Mouse (Mus musculus) liver, adult 2 months (tissue): ENCODE data around the gene Cdh23. TPM values are rescaled to one million over a fixed set of nuclear protein-coding genes. Genes with fewer than 3 reads are reported as not detected.

Source experiments
- DNase-seq: peaks from one replicate; pipeline ENCODE4 v3.0.0-alpha.2; 2011; ENCODE audit warnings: low read depth, low spot score; ENCODE audit errors: extremely low read depth
- H3K27ac ChIP-seq: fragments of 200-500 bp; replicated peaks from 2 replicates; pipeline ENCODE4 v1.5.1; 2012; ENCODE audit warnings: low read depth, mild to moderate bottlenecking, control low read depth, inconsistent platforms, low read length; ENCODE audit not compliant: insufficient read depth
- H3K27me3 ChIP-seq: fragments of 200-500 bp; 2 replicates; pipeline ENCODE4 v1.6.1; 2012; ENCODE audit warnings: mild to moderate bottlenecking, moderate library complexity, low read length, inconsistent platforms; ENCODE audit not compliant: control insufficient read depth, insufficient read depth
- H3K36me3 ChIP-seq: fragments of 200-500 bp; 2 replicates; pipeline ENCODE4 v1.6.1; 2012; ENCODE audit warnings: low read length, inconsistent platforms; ENCODE audit not compliant: control insufficient read depth, insufficient read depth
- H3K4me1 ChIP-seq: fragments of 200-500 bp; 2 replicates; pipeline ENCODE4 v1.6.1; 2011; ENCODE audit warnings: low read length; ENCODE audit not compliant: control insufficient read depth, insufficient read depth
- H3K4me3 ChIP-seq: fragments of 200-500 bp; 2 replicates; pipeline ENCODE4 v1.5.1; 2011; ENCODE audit warnings: low read depth, mild to moderate bottlenecking, control low read depth, low read length, moderate library complexity; ENCODE audit not compliant: insufficient read depth
- H3K79me2 ChIP-seq: fragments of 200-500 bp; 2 replicates; pipeline ENCODE4 v1.6.1; 2012; ENCODE audit warnings: inconsistent platforms, mild to moderate bottlenecking, low read length, moderate library complexity; ENCODE audit not compliant: control insufficient read depth, insufficient read depth
- H3K9ac ChIP-seq: fragments of 200-500 bp; 2 replicates; pipeline ENCODE4 v1.6.1; 2012; ENCODE audit warnings: low read depth, mild to moderate bottlenecking, control low read depth, inconsistent platforms, low read length
- CTCF ChIP-seq: fragments of 200-500 bp; IDR thresholded peaks from 2 replicates; pipeline ENCODE4 v1.5.1; 2011; ENCODE audit warnings: low read depth, low read length, control low read depth
- POLR2A ChIP-seq: fragments of 200-500 bp; IDR thresholded peaks from 2 replicates; pipeline ENCODE4 v1.6.1; 2011; ENCODE audit warnings: low read length, control low read depth; ENCODE audit not compliant: insufficient read depth; ENCODE audit errors: extremely low read depth
- WGBS: fragments of 180-500 bp; shearing (Covaris S2); methylation state at CpG from one replicate; pipeline ENCODE4 v1.1.7; 2018; 5-methylcytosine and 5-hydroxymethylcytosine counted together
- polyA plus RNA-seq: library from polyadenylated mRNA; depleted of rRNA; stranded (reverse); fragments of >200 nt; gene quantifications from 2 replicates; pipeline ENCODE4 v1.2.3, GENCODE M21; 2012
- total RNA-seq: library from RNA; depleted of rRNA; stranded (reverse); fragments of >200 nt; gene quantifications from 2 replicates; pipeline ENCODE4 v1.2.3, GENCODE M21; 2014

Gene Cdh23
- total and polyA plus RNA-seq, 2 experiments = not detected

DNA sequence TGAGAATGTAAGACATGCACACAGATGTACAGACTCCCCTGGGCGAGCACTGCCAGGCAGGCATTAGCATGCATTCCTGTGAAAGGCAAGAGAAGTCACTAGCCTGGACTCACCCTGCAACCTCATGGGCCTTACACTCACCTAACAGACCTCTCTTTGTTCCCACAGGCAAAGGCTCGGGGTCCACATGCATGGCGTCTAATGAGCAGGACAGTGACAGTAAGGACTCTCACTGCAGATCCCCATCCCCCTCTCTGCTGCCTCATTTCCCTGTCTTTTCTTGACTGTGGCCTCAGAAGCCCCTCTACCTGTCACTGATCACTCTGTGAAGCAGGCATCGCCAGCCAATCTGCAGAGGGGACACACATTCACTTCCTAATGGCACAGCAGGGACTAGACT is 337.5 kb downstream of the Cdh23 start:
- Histone ChIP-seq H3K79me2 (no peaks in the 10 kb centered on the region), H3K27me3 (no peaks in the 10 kb centered on the region), H3K27ac (no peak overlapping the region), H3K36me3 (no peaks in the 10 kb centered on the region), H3K9ac (no peak overlapping the region), H3K4me1 (no peaks in the 10 kb centered on the region), H3K4me3 (no peak overlapping the region)
- TF ChIP-seq CTCF = no peak
- TF ChIP-seq POLR2A = no peak
- WGBS = 76% methylated on average over 4 of the region's 4 CpGs
- no peak for DNase-seq

DNA sequence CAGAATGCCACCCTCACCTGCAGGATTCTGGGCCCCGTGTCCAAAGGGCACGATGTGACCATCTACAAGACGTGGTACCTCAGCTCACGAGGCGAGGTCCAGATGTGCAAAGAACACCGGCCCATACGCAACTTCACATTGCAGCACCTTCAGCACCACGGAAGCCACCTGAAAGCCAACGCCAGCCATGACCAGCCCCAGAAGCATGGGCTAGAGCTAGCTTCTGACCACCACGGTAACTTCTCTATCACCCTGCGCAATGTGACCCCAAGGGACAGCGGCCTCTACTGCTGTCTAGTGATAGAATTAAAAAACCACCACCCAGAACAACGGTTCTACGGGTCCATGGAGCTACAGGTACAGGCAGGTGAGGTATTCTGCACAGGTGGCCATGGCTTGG is 338.4 kb downstream of the Cdh23 start:
- no peak overlapping the region for H3K9ac ChIP-seq
- no peaks in the 10 kb centered on the region for H3K79me2 ChIP-seq
- no peak for TF ChIP-seq POLR2A
- no peak for TF ChIP-seq CTCF
- no peaks in the 10 kb centered on the region for H3K27me3 ChIP-seq
- H3K36me3 ChIP-seq = no peaks in the 10 kb centered on the region
- DNase-seq = no peak
- no peak overlapping the region for H3K27ac ChIP-seq
- no peak overlapping the region for H3K4me3 ChIP-seq
- WGBS = 92% methylated on average over 14 of the region's 14 CpGs
- H3K4me1 ChIP-seq = no peaks in the 10 kb centered on the region

DNA sequence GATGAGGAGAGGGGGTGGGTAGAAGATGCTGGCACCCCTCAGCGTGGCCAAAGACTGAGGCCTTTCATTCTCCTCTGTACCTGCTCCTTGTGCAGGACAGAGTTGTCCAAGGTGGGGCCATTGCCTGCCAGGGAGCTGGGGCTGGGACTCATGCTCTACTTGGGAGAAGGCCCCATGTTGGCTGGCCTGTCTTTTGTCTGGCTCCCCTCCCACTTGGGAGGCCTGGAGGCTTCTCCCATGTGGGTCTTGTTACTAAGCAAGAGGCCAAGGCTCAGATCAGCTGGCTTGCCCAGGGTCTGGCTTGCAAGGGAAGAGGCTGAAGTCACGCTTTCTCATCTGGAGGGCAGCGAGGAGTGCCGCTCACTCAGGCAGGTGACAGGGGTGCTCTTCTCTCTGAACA is 338.8 kb downstream of the Cdh23 start:
- 91% methylated on average over 4 of the region's 4 CpGs for WGBS
- Histone ChIP-seq H3K4me3 (no peak overlapping the region), H3K4me1 (no peaks in the 10 kb centered on the region), H3K79me2 (no peaks in the 10 kb centered on the region), H3K27ac (no peak overlapping the region), H3K27me3 (no peaks in the 10 kb centered on the region), H3K36me3 (no peaks in the 10 kb centered on the region), H3K9ac (no peak overlapping the region)
- DNase-seq = no peak
- TF ChIP-seq POLR2A (no peak), CTCF (no peak)

DNA sequence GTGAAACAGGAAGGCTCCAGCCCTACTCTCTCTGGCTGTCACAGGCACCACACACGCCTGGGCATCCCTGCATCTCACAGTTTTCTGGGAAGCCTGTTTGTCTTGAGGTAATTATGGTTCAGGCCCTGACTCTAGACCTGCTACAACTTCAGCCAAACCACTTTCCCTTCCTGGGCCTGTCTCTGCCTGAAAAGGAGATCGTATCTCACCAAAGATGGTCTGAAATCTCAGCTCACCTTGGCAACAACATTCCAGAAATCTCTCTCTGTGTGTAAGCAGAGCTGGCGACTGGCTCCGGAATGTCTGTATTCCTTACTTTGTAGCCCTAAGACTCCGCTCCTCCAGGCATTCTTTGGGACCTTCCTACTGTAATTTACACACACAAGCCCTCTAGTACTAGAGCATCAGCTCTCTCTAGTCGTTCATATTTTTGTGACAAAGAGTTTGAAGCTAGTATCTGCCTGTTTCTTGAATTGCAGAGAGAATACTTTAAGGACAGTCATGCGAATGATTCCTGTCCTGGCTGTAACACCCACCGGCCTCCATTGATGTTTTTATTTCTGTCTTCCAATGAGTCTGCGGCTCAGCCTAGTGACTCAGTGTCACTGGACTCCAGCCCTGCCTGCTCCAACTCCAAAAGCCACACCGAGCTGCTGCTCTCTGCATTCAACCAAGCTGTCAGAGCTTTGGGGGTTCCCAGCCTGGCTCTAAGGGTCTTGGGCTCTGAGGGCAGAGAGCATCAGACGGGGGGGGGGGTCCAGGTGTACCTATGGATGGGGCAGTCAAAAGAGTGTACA is 341.2 kb downstream of the Cdh23 start:
- DNase-seq = no peak
- TF ChIP-seq POLR2A (no peak), CTCF (no peak)

DNA sequence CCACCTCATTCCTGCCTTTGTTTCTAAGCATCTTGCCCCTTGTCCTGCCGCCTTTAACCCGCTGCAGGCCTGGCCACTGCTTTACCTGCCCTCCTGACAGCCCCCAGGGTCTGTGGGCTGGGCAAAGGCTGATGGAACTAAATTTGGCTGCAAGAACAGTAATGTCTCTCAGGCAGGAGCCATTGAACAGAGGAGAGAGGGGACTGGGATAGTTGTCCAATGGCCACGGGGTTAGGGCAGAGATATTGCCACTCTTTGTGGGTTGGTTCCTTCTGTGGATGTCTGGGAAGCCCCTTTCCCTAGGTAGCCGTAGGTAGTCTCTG is 342.3 kb downstream of the Cdh23 start:
- Histone ChIP-seq H3K9ac (no peak overlapping the region), H3K4me3 (no peak overlapping the region), H3K27ac (no peak overlapping the region), H3K36me3 (no peaks in the 10 kb centered on the region), H3K79me2 (no peaks in the 10 kb centered on the region), H3K4me1 (peaks cover 6% of the 10 kb centered on the region), H3K27me3 (no peaks in the 10 kb centered on the region)
- no peak for DNase-seq
- TF ChIP-seq POLR2A (no peak), CTCF (no peak)
- 93% methylated on average over 4 of the region's 4 CpGs for WGBS

More for the DNA sequence above, 341.2 kb downstream of the Cdh23 start:
- H3K4me3 ChIP-seq = no peak overlapping the region
- no peak overlapping the region for H3K9ac ChIP-seq
- H3K79me2 ChIP-seq = no peaks in the 10 kb centered on the region
- no peak overlapping the region for H3K27ac ChIP-seq
- H3K36me3 ChIP-seq = no peaks in the 10 kb centered on the region
- H3K27me3 ChIP-seq = no peaks in the 10 kb centered on the region
- peaks cover 6% of the 10 kb centered on the region for H3K4me1 ChIP-seq
- WGBS = 76% methylated on average over 11 of the region's 11 CpGs

DNA sequence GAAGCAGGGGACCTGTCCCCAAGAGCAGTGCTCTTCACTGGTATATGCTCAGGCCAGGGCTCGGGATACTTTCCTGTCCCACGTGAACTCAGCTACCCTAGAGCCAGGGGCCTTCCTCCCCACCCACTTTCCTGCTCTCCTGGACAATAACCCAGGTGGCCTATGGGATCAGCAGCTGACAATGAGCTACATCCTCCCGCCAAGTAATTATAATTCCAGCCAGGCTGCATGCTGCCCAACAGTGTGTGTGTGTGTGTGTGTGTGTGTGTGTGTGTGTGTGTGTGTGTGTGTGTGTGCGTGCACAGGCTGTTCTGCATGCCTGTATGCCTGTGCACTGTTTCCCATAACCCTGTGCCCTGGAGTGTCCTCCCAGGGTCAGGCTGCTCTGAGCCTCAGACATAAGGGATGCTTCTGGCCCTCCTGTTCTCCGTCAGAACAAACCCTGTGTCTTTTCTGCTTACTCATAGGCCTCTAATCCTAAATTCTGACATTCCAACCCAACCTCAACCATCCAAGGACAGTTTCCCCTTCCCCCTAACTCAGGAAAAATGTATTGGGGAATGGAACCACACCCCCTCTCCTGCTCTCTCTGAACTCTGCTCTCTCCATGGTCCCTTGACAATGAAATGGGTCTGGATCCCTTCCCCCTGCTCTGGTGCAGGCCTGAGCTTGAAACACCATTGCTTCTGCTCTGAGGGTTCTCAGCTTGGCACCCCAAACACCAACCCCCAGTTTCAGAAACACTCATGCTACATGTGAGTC is 342.9 kb downstream of the Cdh23 start:
- WGBS = 88% methylated on average over 5 of the region's 5 CpGs
- DNase-seq = no peak
- Histone ChIP-seq H3K4me1 (peaks cover 6% of the 10 kb centered on the region), H3K36me3 (no peaks in the 10 kb centered on the region), H3K27ac (no peak overlapping the region), H3K9ac (no peak overlapping the region), H3K79me2 (no peaks in the 10 kb centered on the region), H3K4me3 (no peak overlapping the region), H3K27me3 (no peaks in the 10 kb centered on the region)
- TF ChIP-seq POLR2A = no peak
- TF ChIP-seq CTCF = no peak
